Comparison of ENCODE assay signal across 8 mouse cellular contexts in the genomic region with DNA sequence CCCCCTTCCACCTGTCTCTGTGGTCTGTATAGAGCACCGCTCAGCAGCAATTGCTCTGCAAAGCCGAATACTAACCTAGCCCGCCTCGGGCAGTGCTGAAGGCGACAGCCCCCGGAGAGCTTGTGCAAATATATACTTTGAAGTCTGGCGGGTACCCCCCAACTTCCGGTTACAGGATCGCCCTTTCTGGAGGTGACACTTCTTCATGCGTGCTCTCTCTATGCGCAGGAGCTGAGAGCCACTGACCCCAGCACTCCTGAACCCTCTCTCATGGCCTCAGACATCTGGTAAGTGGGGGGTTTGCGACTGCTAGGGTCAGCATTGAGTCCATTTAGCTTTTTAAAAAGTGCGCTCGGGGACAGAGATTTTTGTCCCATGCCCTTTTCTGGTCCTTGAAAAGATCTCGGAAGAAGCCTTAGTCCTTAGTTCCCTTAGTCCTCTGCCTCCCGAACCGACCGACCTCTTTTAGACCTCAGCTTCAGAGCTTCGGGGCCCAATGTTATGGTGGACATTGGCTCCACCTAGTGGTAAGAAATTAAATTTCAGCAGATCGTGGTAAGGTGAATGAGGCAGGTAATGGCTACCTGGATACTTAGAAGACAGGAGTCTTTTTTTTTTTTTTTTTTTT. TPM values are rescaled to one million over a fixed set of nuclear protein-coding genes. Genes with fewer than 3 reads are reported as not detected.
A peak's percentile ranks its signal among the peaks of the same experiment; 100 is the strongest.
DNase-seq lines count a peak whose midpoint lies in the region; ATAC-seq and TF ChIP-seq lines count a peak whose summit lies in the region.

No protein-coding gene starts in this region.

- no peaks in the 10 kb centered on the region for H3K9me3 ChIP-seq in heart, embryonic 10.5 days
- no peaks in the 10 kb centered on the region for H3K9me3 ChIP-seq in midbrain, postnatal 0 days (ENCODE audit: low read length)
- no peaks in the 10 kb centered on the region for H3K9me3 ChIP-seq in stomach, postnatal 0 days (ENCODE audit: control insufficient read depth, low read length)

- peak; percentile 89 for TF ChIP-seq CTCF in midbrain, postnatal 0 days (IDR thresholded peaks at IDR 0.05)
- peak; percentile 91 for TF ChIP-seq CTCF in stomach, postnatal 0 days (IDR thresholded peaks at IDR 0.05; ENCODE audit: low read depth)

- H3K27ac ChIP-seq in heart, embryonic 10.5 days = peak overlapping the region; percentile 16; the same call in 1 of the 2 replicates
- H3K27ac ChIP-seq in midbrain, postnatal 0 days (ENCODE audit: low read depth, low read length) = peak overlapping the region; percentile 51; the same call in 1 of the 2 replicates
- H3K27ac ChIP-seq in stomach, postnatal 0 days (replicated peaks) = no peak overlapping the region

- H3K4me3 ChIP-seq in heart, embryonic 10.5 days = peak overlapping the region; percentile 52
- peak overlapping the region; percentile 30 for H3K4me3 ChIP-seq in midbrain, postnatal 0 days (ENCODE audit: low read depth, low read length)
- no peak overlapping the region for H3K4me3 ChIP-seq in stomach, postnatal 0 days (ENCODE audit: low read depth, low read length)

- 0 out of 2 replicates have a peak overlapping the region, but pooled peaks have one; percentile 0 for H3K9ac ChIP-seq in midbrain, postnatal 0 days (replicated peaks; ENCODE audit: low read length, poor library complexity, severe bottlenecking)
- no peak overlapping the region for H3K9ac ChIP-seq in stomach, postnatal 0 days (ENCODE audit: low read length)

- peaks cover 14% of the 10 kb centered on the region for H3K4me1 ChIP-seq in heart, embryonic 10.5 days
- no peaks in the 10 kb centered on the region for H3K4me1 ChIP-seq in midbrain, postnatal 0 days (ENCODE audit: insufficient read depth, low read length)
- no peaks in the 10 kb centered on the region for H3K4me1 ChIP-seq in stomach, postnatal 0 days (replicated peaks; ENCODE audit: control insufficient read depth, insufficient read depth)

- WGBS in heart, embryonic 10.5 days = under 1% methylated on average over 20 of the region's 20 CpGs
- 1% methylated on average over 20 of the region's 20 CpGs for WGBS in midbrain, postnatal 0 days
- 2% methylated on average over 20 of the region's 20 CpGs for WGBS in stomach, postnatal 0 days

- peak overlapping the region; percentile 71 for H3K4me2 ChIP-seq in midbrain, postnatal 0 days (ENCODE audit: low read depth, low read length, poor library complexity, severe bottlenecking)
- H3K4me2 ChIP-seq in stomach, postnatal 0 days (replicated peaks; ENCODE audit: low read depth) = peak overlapping the region; percentile 50

- H3K27me3 ChIP-seq in heart, embryonic 10.5 days (ENCODE audit: insufficient read depth, poor library complexity, severe bottlenecking) = peaks cover 50% of the 10 kb centered on the region
- H3K27me3 ChIP-seq in midbrain, postnatal 0 days (ENCODE audit: insufficient read depth, low read length) = peaks cover 8% of the 10 kb centered on the region; the same call in 1 of the 2 replicates
- no peaks in the 10 kb centered on the region for H3K27me3 ChIP-seq in stomach, postnatal 0 days (ENCODE audit: control insufficient read depth, insufficient read depth, low read length)

- peak; percentile 43 for DNase-seq in urinary bladder, postnatal 14 days (ENCODE audit: low spot score)
- DNase-seq in urinary bladder, adult 2 months (ENCODE audit: low spot score) = no peak
- no peak for DNase-seq in heart, embryonic 10.5 days (ENCODE audit: low spot score)
- DNase-seq in kidney, adult 8-10 months = peak; percentile 54 to 61
- peak; percentile 36 for DNase-seq in liver
- peak; percentile 87 for DNase-seq in midbrain, postnatal 0 days (ENCODE audit: low spot score)
- DNase-seq in stomach, postnatal 0 days (ENCODE audit: low spot score) = peak; percentile 66

- peak; percentile 88 for ATAC-seq in common myeloid progenitor, adult 5-6 weeks (replicated peaks; ENCODE audit: low read depth, poor library complexity, severe bottlenecking)
- peak; percentile 94 for ATAC-seq in midbrain, postnatal 0 days (ENCODE audit: low FRiP score)
- ATAC-seq in stomach, postnatal 0 days (ENCODE audit: low FRiP score, low TSS enrichment) = peak; percentile 71

- TF ChIP-seq EP300 in stomach, postnatal 0 days (optimal IDR thresholded peaks at IDR 0.05) = no peak

- H3K36me3 ChIP-seq in heart, embryonic 10.5 days = no peaks in the 10 kb centered on the region
- no peaks in the 10 kb centered on the region for H3K36me3 ChIP-seq in midbrain, postnatal 0 days (ENCODE audit: insufficient read depth, low read length)
- no peaks in the 10 kb centered on the region for H3K36me3 ChIP-seq in stomach, postnatal 0 days (ENCODE audit: control insufficient read depth, insufficient read depth, low read length)

RNA-seq across cellular contexts. Expression of a gene that starts 8.1 kb away (rescaled TPM):
- 0.36 and 0.37 TPM in 2 replicates for polyA plus RNA-seq in urinary bladder, adult 2 months (2012; rRNA removed)
- total RNA-seq in common myeloid progenitor, adult 5-6 weeks (2017) = not detected in 2 replicates
- polyA plus RNA-seq in heart, embryonic 10.5 days (2016; fragmentation: Nextera tagmentation; extraction: Ambion mirVana) = 0.10 TPM in 1 of 2 replicates, not detected in the other
- 0.22 and 1.3 TPM in 2 replicates for total RNA-seq in midbrain, postnatal 0 days (2014; rRNA removed)
- 1.3 and 1.5 TPM in 2 replicates for polyA plus RNA-seq in midbrain, postnatal 0 days (2015; fragmentation: Nextera tagmentation; extraction: Ambion mirVana)
- 0.98 and 1.0 TPM in 2 replicates for polyA plus RNA-seq in stomach, postnatal 0 days (2015; fragmentation: Nextera tagmentation; extraction: Ambion mirVana)

RNA-seq across cellular contexts. Expression of a gene that starts 58.2 kb away (rescaled TPM):
- polyA plus RNA-seq in urinary bladder, adult 2 months (2012; rRNA removed) = 13.6 and 14.8 TPM in 2 replicates
- total RNA-seq in common myeloid progenitor, adult 5-6 weeks (2017) = 0.44 and 0.55 TPM in 2 replicates
- 0.16 TPM in 1 of 2 replicates, not detected in the other for polyA plus RNA-seq in heart, embryonic 10.5 days (2016; fragmentation: Nextera tagmentation; extraction: Ambion mirVana)
- 42.3 and 49.5 TPM in 2 replicates for total RNA-seq in midbrain, postnatal 0 days (2014; rRNA removed)
- polyA plus RNA-seq in midbrain, postnatal 0 days (2015; fragmentation: Nextera tagmentation; extraction: Ambion mirVana) = 3.2 and 3.6 TPM in 2 replicates
- polyA plus RNA-seq in stomach, postnatal 0 days (2015; fragmentation: Nextera tagmentation; extraction: Ambion mirVana) = 0.68 and 1.0 TPM in 2 replicates

Comparison
In these comparisons a context has a peak if more than half of its experiments do, and no peak if none do; other contexts are left out.
1. DNase-seq: peak in urinary bladder, postnatal 14 days (single experiment), kidney, adult 8-10 months (2 of 2), liver (single experiment), midbrain, postnatal 0 days (single experiment) and stomach, postnatal 0 days (single experiment); none in urinary bladder, adult 2 months (single experiment) and heart, embryonic 10.5 days (single experiment).
2. Peak in every context shown above with its lines, with median percentiles within 50 percentile points of each other: ATAC-seq.